Comparison of ENCODE assay signal across 14 mouse cellular contexts in the genomic region with DNA sequence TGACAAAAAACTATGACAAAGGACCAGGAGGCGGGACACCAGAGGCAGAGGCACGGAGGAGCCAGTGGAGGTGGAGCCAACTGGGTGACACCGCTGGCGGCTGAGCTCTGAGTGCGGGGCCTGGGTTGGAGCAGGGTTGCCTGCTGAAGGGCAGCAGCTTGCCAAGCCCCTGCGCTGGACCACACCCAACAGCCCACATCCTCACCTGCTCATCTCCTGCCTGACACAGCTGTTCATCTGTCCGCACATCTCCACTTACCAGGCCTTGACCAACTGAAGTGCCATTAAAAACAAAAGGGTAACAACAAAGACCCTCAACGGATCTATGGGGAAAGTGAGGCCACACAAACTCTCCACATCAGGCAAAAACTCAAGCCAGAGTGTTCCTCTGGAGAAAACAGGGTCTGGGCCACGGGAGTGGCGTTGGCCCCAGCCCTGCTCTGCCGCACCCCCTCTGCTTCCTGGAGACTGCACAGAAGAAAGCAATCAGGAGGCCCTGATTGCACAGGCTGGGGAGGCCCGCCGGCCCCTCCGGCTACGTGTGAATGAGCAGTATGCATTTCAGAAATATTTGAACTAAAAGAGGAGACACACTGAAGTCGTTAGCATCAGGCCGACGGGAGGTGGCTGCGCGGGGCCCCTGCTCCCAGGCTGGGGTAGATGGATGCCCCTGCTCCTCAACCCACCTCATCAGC. TPM values are rescaled to one million over a fixed set of nuclear protein-coding genes. Genes with fewer than 3 reads are reported as not detected.
DNase-seq lines count a peak whose midpoint lies in the region; ATAC-seq and TF ChIP-seq lines count a peak whose summit lies in the region.
"Had no signal": no experiment of that assay in that cellular context is flagged by ENCODE, and none has a peak within 500 bp of the region (broad histone marks: within the 10 kb centered on the region; RNA-seq: fewer than 3 reads in every experiment).

No protein-coding gene starts in this region.

- intact Hi-C loops in heart, adult 2 months (cut with DNase I): no loop called here

- no peak for TF ChIP-seq EP300 in heart, adult 2 months (IDR thresholded peaks at IDR 0.05; ENCODE audit: insufficient read depth, low read depth, low read length)

- H3K9me3 ChIP-seq in neural tube, embryonic 13.5 days: no peaks in the 10 kb centered on the region
- H3K9me3 ChIP-seq in neural tube, embryonic 15.5 days (replicated peaks): no peaks in the 10 kb centered on the region
- no peaks in the 10 kb centered on the region for H3K9me3 ChIP-seq in intestine, embryonic 15.5 days
- H3K9me3 ChIP-seq: midbrain, embryonic 10.5 days had no signal

- no peaks in the 10 kb centered on the region for H3K27me3 ChIP-seq in heart, adult 2 months (ENCODE audit: control insufficient read depth, insufficient read depth, low read length)
- H3K27me3 ChIP-seq in neural tube, embryonic 13.5 days: no peaks in the 10 kb centered on the region
- H3K27me3 ChIP-seq in neural tube, embryonic 15.5 days (replicated peaks): no peaks in the 10 kb centered on the region
- no peaks in the 10 kb centered on the region for H3K27me3 ChIP-seq in intestine, embryonic 15.5 days (replicated peaks)

- no peak overlapping the region for H3K27ac ChIP-seq in heart, adult 2 months
- 0 out of 2 replicates have a peak overlapping the region, but pooled peaks have one; percentile 33 for H3K27ac ChIP-seq in neural tube, embryonic 13.5 days (replicated peaks)
- no peak overlapping the region for H3K27ac ChIP-seq in neural tube, embryonic 15.5 days (replicated peaks)
- peak overlapping the region; percentile 68 for H3K27ac ChIP-seq in intestine, embryonic 15.5 days
- H3K27ac ChIP-seq: layer of hippocampus, adult 2 months; liver, embryonic 14.5 days; midbrain, embryonic 10.5 days had no signal

- DNase-seq in heart, postnatal 4 days: peak; percentile 29
- DNase-seq in heart, adult 2 months: no peak
- no peak for DNase-seq in layer of hippocampus, adult 9-11 months
- DNase-seq in thymus, adult 18-20 months: no peak
- DNase-seq: adrenal gland, postnatal 36 days; cerebellum, adult 2 months; thymus, postnatal 4 days had no signal

- H3K36me3 ChIP-seq in heart, adult 2 months (ENCODE audit: control insufficient read depth, insufficient read depth, low read length): no peaks in the 10 kb centered on the region
- H3K36me3 ChIP-seq in neural tube, embryonic 13.5 days: no peaks in the 10 kb centered on the region
- H3K36me3 ChIP-seq in neural tube, embryonic 15.5 days: no peaks in the 10 kb centered on the region
- no peaks in the 10 kb centered on the region for H3K36me3 ChIP-seq in intestine, embryonic 15.5 days

- H3K4me1 ChIP-seq in heart, adult 2 months (ENCODE audit: control insufficient read depth, insufficient read depth, low read length): peaks cover 13% of the 10 kb centered on the region
- H3K4me1 ChIP-seq in neural tube, embryonic 13.5 days (replicated peaks): peaks cover 92% of the 10 kb centered on the region
- H3K4me1 ChIP-seq in neural tube, embryonic 15.5 days: peaks cover 70% of the 10 kb centered on the region
- peaks cover 40% of the 10 kb centered on the region for H3K4me1 ChIP-seq in intestine, embryonic 15.5 days (replicated peaks)

- no peaks in the 10 kb centered on the region for H3K79me2 ChIP-seq in heart, adult 2 months (replicated peaks; ENCODE audit: control insufficient read depth, insufficient read depth, low read length)

- TF ChIP-seq POLR2A in heart, adult 2 months (IDR thresholded peaks at IDR 0.05; ENCODE audit: insufficient read depth, low read depth, low read length): no peak

- no peak for ATAC-seq in neural tube, embryonic 13.5 days (ENCODE audit: low read depth)
- no peak for ATAC-seq in neural tube, embryonic 15.5 days (ENCODE audit: low FRiP score)
- peak; percentile 67 for ATAC-seq in intestine, embryonic 15.5 days

- no peak overlapping the region for H3K9ac ChIP-seq in heart, adult 2 months (ENCODE audit: low read depth, low read length)
- H3K9ac ChIP-seq in neural tube, embryonic 13.5 days: no peak overlapping the region
- no peak overlapping the region for H3K9ac ChIP-seq in neural tube, embryonic 15.5 days (replicated peaks)
- H3K9ac ChIP-seq in intestine, embryonic 15.5 days: no peak overlapping the region
- H3K9ac ChIP-seq: liver, embryonic 14.5 days had no signal

- H3K4me3 ChIP-seq in heart, adult 2 months: no peak overlapping the region
- no peak overlapping the region for H3K4me3 ChIP-seq in neural tube, embryonic 13.5 days
- no peak overlapping the region for H3K4me3 ChIP-seq in neural tube, embryonic 15.5 days (replicated peaks)
- no peak overlapping the region for H3K4me3 ChIP-seq in intestine, embryonic 15.5 days (replicated peaks)
- H3K4me3 ChIP-seq: erythroblast, embryonic 14.5 days; layer of hippocampus, adult 2 months; midbrain, embryonic 10.5 days had no signal

- H3K4me2 ChIP-seq in neural tube, embryonic 13.5 days: no peak overlapping the region
- no peak overlapping the region for H3K4me2 ChIP-seq in neural tube, embryonic 15.5 days
- H3K4me2 ChIP-seq in intestine, embryonic 15.5 days (replicated peaks): no peak overlapping the region

- no peak for TF ChIP-seq CTCF in heart, adult 2 months (IDR thresholded peaks at IDR 0.05)

- WGBS in heart, adult 2 months: 73% methylated on average over 20 of the region's 20 CpGs
- WGBS in neural tube, embryonic 13.5 days: 72% methylated on average over 20 of the region's 20 CpGs
- 75% methylated on average over 20 of the region's 20 CpGs for WGBS in neural tube, embryonic 15.5 days
- WGBS in intestine, embryonic 15.5 days: 58% methylated on average over 20 of the region's 20 CpGs

RNA-seq across cellular contexts. Expression of gene Ephb2, which starts 55.4 kb away (rescaled TPM):
- 1 to 10 TPM; 1.9 to 2.3 TPM for total RNA-seq in heart, postnatal 4 days (2021)
- total RNA-seq in heart, adult 2 months (2021): under 1 TPM; 0.73 to 0.77 TPM
- 0.96 and 1.2 TPM in 2 replicates for polyA plus RNA-seq in heart, adult 2 months (2012; rRNA removed)
- polyA plus RNA-seq in neural tube, embryonic 13.5 days (2015; fragmentation: Nextera tagmentation; extraction: Ambion mirVana): 16.8 and 18.6 TPM in 2 replicates
- polyA plus RNA-seq in neural tube, embryonic 15.5 days (2015; fragmentation: Nextera tagmentation; extraction: Ambion mirVana): 13.7 and 21.3 TPM in 2 replicates
- polyA plus RNA-seq in intestine, embryonic 15.5 days (2015; fragmentation: Nextera tagmentation; extraction: Ambion mirVana): 8.2 and 8.9 TPM in 2 replicates
- polyA plus RNA-seq: erythroblast, embryonic 14.5 days had no signal

Comparison
In these comparisons a context has a peak if more than half of its experiments do, and no peak if none do; other contexts are left out.
1. H3K27ac ChIP-seq: peak in neural tube, embryonic 13.5 days (single experiment) and intestine, embryonic 15.5 days (single experiment); none in heart, adult 2 months (single experiment) and neural tube, embryonic 15.5 days (single experiment).